In the genomic region with DNA sequence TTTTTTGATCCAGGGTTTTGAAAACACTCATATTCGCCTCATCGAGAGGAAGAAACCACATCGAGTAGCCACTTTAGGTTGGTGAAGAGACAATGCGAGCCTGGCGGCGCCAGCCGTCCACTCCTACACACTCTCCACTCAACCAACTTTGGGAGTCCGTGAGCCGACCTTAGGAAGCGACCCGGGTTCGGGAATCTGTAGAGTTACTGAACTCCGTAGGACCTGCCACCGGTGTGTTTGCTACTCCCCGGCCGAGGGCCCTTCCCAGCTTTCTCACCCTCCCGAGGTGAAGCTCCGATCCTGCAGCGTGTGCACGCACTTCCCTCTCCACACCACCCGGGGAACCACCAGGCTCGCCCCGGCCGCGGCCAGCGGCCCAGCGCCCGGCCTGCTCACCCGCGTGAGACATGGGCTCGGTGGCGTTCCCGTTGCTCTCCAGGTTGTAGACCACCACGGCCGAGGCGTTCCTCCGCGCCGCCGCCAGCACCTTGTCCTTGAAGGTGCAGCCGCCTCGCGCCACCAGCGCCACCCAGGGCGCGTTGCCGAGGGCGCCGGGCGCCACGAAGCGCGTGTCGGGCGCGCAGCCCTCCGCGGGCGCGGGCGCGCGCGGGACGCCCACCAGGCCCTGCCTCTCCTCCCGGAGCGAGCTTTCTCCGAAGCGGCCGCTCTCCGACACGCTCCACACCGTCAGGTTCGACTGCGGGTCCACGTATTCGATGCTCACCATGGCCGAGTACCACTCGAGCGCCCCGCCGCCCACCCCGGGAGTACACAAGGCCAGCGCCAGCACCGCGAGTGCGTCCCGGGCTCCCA, we compare ENCODE assay signal across 7 mouse cellular contexts. TPM values are rescaled to one million over a fixed set of nuclear protein-coding genes. Genes with fewer than 3 reads are reported as not detected.
DNase-seq lines count a peak whose midpoint lies in the region; ATAC-seq and TF ChIP-seq lines count a peak whose summit lies in the region.

No protein-coding gene starts in this region.

- no peaks in the 10 kb centered on the region for H3K36me3 ChIP-seq in intestine, embryonic 15.5 days
- no peaks in the 10 kb centered on the region for H3K36me3 ChIP-seq in liver, adult 2 months (ENCODE audit: control insufficient read depth, insufficient read depth, low read length)
- no peaks in the 10 kb centered on the region for H3K36me3 ChIP-seq in midbrain, embryonic 16.5 days (ENCODE audit: control insufficient read depth, insufficient read depth, low read length)

- peaks cover 20% of the 10 kb centered on the region; the same call in 1 of the 2 replicates for H3K79me2 ChIP-seq in liver, adult 2 months (ENCODE audit: control insufficient read depth, insufficient read depth, low read length)

- peak overlapping the region; percentile 74 for H3K4me2 ChIP-seq in intestine, embryonic 15.5 days (replicated peaks)
- peak overlapping the region; percentile 72 for H3K4me2 ChIP-seq in midbrain, embryonic 16.5 days (ENCODE audit: low read length)

- no peak for TF ChIP-seq CTCF in cortical plate, adult 2 months (IDR thresholded peaks at IDR 0.05; ENCODE audit: extremely low read depth, insufficient read depth, low read length)
- peak; percentile 2; the same call in 1 of the 2 replicates for TF ChIP-seq CTCF in liver, adult 2 months (IDR thresholded peaks at IDR 0.05; ENCODE audit: low read depth, low read length)

- H3K27ac ChIP-seq in cortical plate, adult 2 months (ENCODE audit: insufficient read depth, low read length), result peak overlapping the region; percentile 85
- H3K27ac ChIP-seq in intestine, embryonic 15.5 days, result peak overlapping the region; percentile 99
- peak overlapping the region; percentile 85 for H3K27ac ChIP-seq in liver, adult 2 months (replicated peaks; ENCODE audit: insufficient read depth, low read depth, low read length)
- H3K27ac ChIP-seq in midbrain, embryonic 16.5 days (ENCODE audit: low read length), result peak overlapping the region; percentile 98

- H3K9ac ChIP-seq in intestine, embryonic 15.5 days, result peak overlapping the region; percentile 99
- peak overlapping the region; percentile 98 for H3K9ac ChIP-seq in liver, adult 2 months (ENCODE audit: low read depth, low read length)
- H3K9ac ChIP-seq in midbrain, embryonic 16.5 days (ENCODE audit: low read depth, low read length), result peak overlapping the region; percentile 93

- DNase-seq in WW6 (ENCODE audit: low read depth, low spot score), result peak; percentile 18
- peak; percentile 62 for DNase-seq in gastrocnemius, postnatal 10 days
- no peak for DNase-seq in liver, adult 2 months (ENCODE audit: extremely low read depth, low read depth, low spot score)
- DNase-seq in spleen, postnatal 4 days (ENCODE audit: low spot score in 2 of 2), result peak; percentile 51 to 81

- H3K27me3 ChIP-seq in intestine, embryonic 15.5 days (replicated peaks), result no peaks in the 10 kb centered on the region
- no peaks in the 10 kb centered on the region for H3K27me3 ChIP-seq in liver, adult 2 months (ENCODE audit: control insufficient read depth, insufficient read depth, low read length)
- H3K27me3 ChIP-seq in midbrain, embryonic 16.5 days (ENCODE audit: control insufficient read depth, insufficient read depth, low read depth, low read length), result no peaks in the 10 kb centered on the region

- TF ChIP-seq POLR2A in cortical plate, adult 2 months (IDR thresholded peaks at IDR 0.05; ENCODE audit: extremely low read depth, insufficient read depth, low read length), result no peak
- TF ChIP-seq POLR2A in liver, adult 2 months (IDR thresholded peaks at IDR 0.05; ENCODE audit: extremely low read depth, insufficient read depth, low read length), result no peak

- under 1% methylated on average over 88 of the region's 88 CpGs for WGBS in intestine, embryonic 15.5 days
- WGBS in liver, adult 2 months, result under 1% methylated on average over 86 of the region's 88 CpGs
- WGBS in midbrain, embryonic 16.5 days, result under 1% methylated on average over 66 of the region's 88 CpGs

- peak overlapping the region; percentile 77 for H3K4me3 ChIP-seq in cortical plate, adult 2 months (ENCODE audit: insufficient read depth, low read length)
- peak overlapping the region; percentile 98 for H3K4me3 ChIP-seq in intestine, embryonic 15.5 days (replicated peaks)
- peak overlapping the region; percentile 94 for H3K4me3 ChIP-seq in liver, adult 2 months (ENCODE audit: insufficient read depth, low read depth, low read length)
- H3K4me3 ChIP-seq in midbrain, embryonic 16.5 days (ENCODE audit: low read depth, low read length), result peak overlapping the region; percentile 91

- H3K4me1 ChIP-seq in cortical plate, adult 2 months (ENCODE audit: control insufficient read depth, insufficient read depth, low read length), result peaks cover 4% of the 10 kb centered on the region; the same call in 1 of the 2 replicates
- H3K4me1 ChIP-seq in intestine, embryonic 15.5 days (replicated peaks), result peaks cover 8% of the 10 kb centered on the region; the same call in 1 of the 2 replicates
- peaks cover 33% of the 10 kb centered on the region for H3K4me1 ChIP-seq in liver, adult 2 months (ENCODE audit: control insufficient read depth, insufficient read depth, low read length)
- peaks cover 18% of the 10 kb centered on the region for H3K4me1 ChIP-seq in midbrain, embryonic 16.5 days (ENCODE audit: control insufficient read depth, insufficient read depth, low read length)

- ATAC-seq in intestine, embryonic 15.5 days, result peak; percentile 75
- ATAC-seq in midbrain, embryonic 16.5 days, result peak; percentile 90

- H3K9me3 ChIP-seq in intestine, embryonic 15.5 days, result no peaks in the 10 kb centered on the region
- H3K9me3 ChIP-seq in midbrain, embryonic 16.5 days (replicated peaks; ENCODE audit: control insufficient read depth, low read length, poor library complexity, severe bottlenecking), result no peaks in the 10 kb centered on the region

RNA-seq across cellular contexts. Expression of a gene that starts 0.6 kb away (rescaled TPM):
- 22.4 and 23.0 TPM in 2 replicates for polyA plus RNA-seq in cortical plate, adult 2 months (2012; rRNA removed)
- total RNA-seq in gastrocnemius, postnatal 10 days (2021), result 10 to 100 TPM in 1 of 2 experiments, 1 to 10 TPM in 1; 9.3 to 11.2 TPM
- polyA plus RNA-seq in intestine, embryonic 15.5 days (2015; fragmentation: Nextera tagmentation; extraction: Ambion mirVana), result 35.3 and 36.6 TPM in 2 replicates
- total RNA-seq in liver, adult 2 months (2014; rRNA removed), result 83.6 and 84.2 TPM in 2 replicates
- 58.9 and 66.0 TPM in 2 replicates for polyA plus RNA-seq in liver, adult 2 months (2012; rRNA removed)
- polyA plus RNA-seq in midbrain, embryonic 16.5 days (2015; fragmentation: Nextera tagmentation; extraction: Ambion mirVana), result 18.2 and 21.8 TPM in 2 replicates

RNA-seq across cellular contexts. Expression of a gene that starts 41.8 kb away (rescaled TPM):
- 18.8 and 18.9 TPM in 2 replicates for polyA plus RNA-seq in cortical plate, adult 2 months (2012; rRNA removed)
- total RNA-seq in gastrocnemius, postnatal 10 days (2021), result 10 to 100 TPM; 19.2 to 19.6 TPM
- 20.6 and 21.7 TPM in 2 replicates for polyA plus RNA-seq in intestine, embryonic 15.5 days (2015; fragmentation: Nextera tagmentation; extraction: Ambion mirVana)
- 6.8 and 7.7 TPM in 2 replicates for total RNA-seq in liver, adult 2 months (2014; rRNA removed)
- polyA plus RNA-seq in liver, adult 2 months (2012; rRNA removed), result 9.3 and 9.9 TPM in 2 replicates
- 10.5 and 10.6 TPM in 2 replicates for polyA plus RNA-seq in midbrain, embryonic 16.5 days (2015; fragmentation: Nextera tagmentation; extraction: Ambion mirVana)
